Mouse (Mus musculus) intestine, postnatal 0 days (tissue): ENCODE results near the gene Tob2. TPM values are rescaled to one million over a fixed set of nuclear protein-coding genes. Genes with fewer than 3 reads are reported as not detected.

ENCODE experiments used
- ATAC-seq: fragments of 200-750 bp; cut with Nextera tagmentation; 2 replicates; pipeline ENCODE4 v1.8.0; 2017; ENCODE audit warnings: mild to moderate bottlenecking, moderate TSS enrichment, moderate library complexity
- H3K27ac ChIP-seq: fragments of 300-500 bp; sonication (generic); 2 replicates; pipeline ENCODE4 v1.5.1; 2014; ENCODE audit warnings: mild to moderate bottlenecking, low read depth, low read length, moderate library complexity
- H3K27me3 ChIP-seq: fragments of 300-500 bp; sonication (generic); replicated peaks from 2 replicates; pipeline ENCODE4 v1.6.1; 2014; ENCODE audit warnings: low read length, mixed read lengths; ENCODE audit not compliant: control insufficient read depth, insufficient read depth
- H3K36me3 ChIP-seq: fragments of 300-500 bp; sonication (generic); 2 replicates; pipeline ENCODE4 v1.6.1; 2014; ENCODE audit warnings: mild to moderate bottlenecking, moderate library complexity; ENCODE audit not compliant: control insufficient read depth, insufficient read depth
- H3K4me1 ChIP-seq: fragments of 300-500 bp; sonication (generic); replicated peaks from 2 replicates; pipeline ENCODE4 v1.6.1; 2014; ENCODE audit warnings: antibody characterized with exemption, low read length, mixed read lengths; ENCODE audit not compliant: control insufficient read depth, insufficient read depth
- H3K4me2 ChIP-seq: fragments of 300-500 bp; sonication (generic); replicated peaks from 2 replicates; pipeline ENCODE4 v1.6.1; 2014; ENCODE audit warnings: low read depth, mild to moderate bottlenecking, moderate library complexity
- H3K4me3 ChIP-seq: fragments of 300-500 bp; sonication (generic); 2 replicates; pipeline ENCODE4 v1.5.1; 2014; ENCODE audit warnings: low read depth, low read length
- H3K9ac ChIP-seq: fragments of 300-500 bp; sonication (generic); 2 replicates; pipeline ENCODE4 v1.6.1; 2014; ENCODE audit warnings: mild to moderate bottlenecking, low read depth, low read length
- H3K9me3 ChIP-seq: fragments of 300-500 bp; sonication (generic); 2 replicates; pipeline ENCODE4 v1.6.1; 2016; ENCODE audit warnings: mixed run types; ENCODE audit not compliant: control insufficient read depth
- CTCF ChIP-seq: sonication (generic); IDR thresholded peaks from 2 replicates; pipeline ENCODE4 v1.5.1; 2016; ENCODE audit warnings: low read depth, mild to moderate bottlenecking, control low read depth, antibody characterized with exemption, moderate library complexity
- WGBS: fragments of 180-500 bp; shearing (Covaris S2); extraction: QIAGEN DNeasy Blood & Tissue Kit; methylation state at CpG from one replicate; pipeline ENCODE4 v1.1.7; 2014; 5-methylcytosine and 5-hydroxymethylcytosine counted together
- polyA plus RNA-seq: library from polyadenylated mRNA; unstranded; fragments of >200 nt; fragmentation: Nextera tagmentation; extraction: Ambion mirVana; gene quantifications from 2 replicates; pipeline ENCODE4 v1.2.1, GENCODE M21; 2015

Gene Tob2
- polyA plus RNA-seq, 1 experiment from 2014 or later, result 19.8 TPM

GRCm38 (mm10) chr15:81864238-81864637 lies 5.6 kb upstream of the Tob2 start:
- H3K36me3 ChIP-seq, result peaks cover 53% of the 10 kb centered on the region
- 86% methylated on average over 7 of the region's 7 CpGs for WGBS
- ATAC-seq, result no peak

GRCm38 (mm10) chr15:81860471-81861135 lies 2.0 kb upstream of the Tob2 start:
- Histone ChIP-seq H3K27me3 (no peaks in the 10 kb centered on the region), H3K9me3 (no peaks in the 10 kb centered on the region), H3K9ac (no peak overlapping the region), H3K27ac (peak overlapping the region; percentile 55; the same call in 1 of the 2 replicates), H3K4me2 (peak overlapping the region; percentile 65), H3K4me1 (no peaks in the 10 kb centered on the region), H3K36me3 (peaks cover 17% of the 10 kb centered on the region), H3K4me3 (peak overlapping the region; percentile 84; the same call in 1 of the 2 replicates)
- TF ChIP-seq CTCF, result no peak
- WGBS, result 24% methylated on average over 8 of the region's 8 CpGs
- no peak for ATAC-seq

More at GRCm38 (mm10) chr15:81864238-81864637, 5.6 kb upstream of the Tob2 start:
- Histone ChIP-seq H3K9ac (no peak overlapping the region), H3K4me1 (no peaks in the 10 kb centered on the region), H3K9me3 (no peaks in the 10 kb centered on the region), H3K27me3 (no peaks in the 10 kb centered on the region), H3K27ac (no peak overlapping the region), H3K4me3 (no peak overlapping the region), H3K4me2 (no peak overlapping the region)
- TF ChIP-seq CTCF, result no peak

- peak; percentile 65 for ATAC-seq
- peak overlapping the region; percentile 84 for H3K4me3 ChIP-seq
Measured at GRCm38 (mm10) chr15:81859330-81860255, 997 bp upstream of the Tob2 start.

GRCm38 (mm10) chr15:81858138-81858516 lies 469 bp downstream of the Tob2 start:
- H3K4me1 ChIP-seq, result 0 out of 2 replicates have a peak, but pooled peaks cover 4% of the 10 kb centered on the region
- peak overlapping the region; percentile 84 for H3K4me3 ChIP-seq
- no peaks in the 10 kb centered on the region for H3K27me3 ChIP-seq
- H3K36me3 ChIP-seq, result no peaks in the 10 kb centered on the region
- WGBS, result under 1% methylated on average over 23 of the region's 23 CpGs
- peak overlapping the region; percentile 65 for H3K4me2 ChIP-seq
- peak overlapping the region; percentile 92 for H3K27ac ChIP-seq
- peak; percentile 40 for ATAC-seq
- no peaks in the 10 kb centered on the region for H3K9me3 ChIP-seq
- H3K9ac ChIP-seq, result peak overlapping the region; percentile 82
- TF ChIP-seq CTCF, result no peak; the same call in 1 of the 2 replicates

More at GRCm38 (mm10) chr15:81859330-81860255, 997 bp upstream of the Tob2 start:
- Histone ChIP-seq H3K9me3 (no peaks in the 10 kb centered on the region), H3K27me3 (no peaks in the 10 kb centered on the region), H3K36me3 (peaks cover 11% of the 10 kb centered on the region; the same call in 1 of the 2 replicates), H3K4me2 (peak overlapping the region; percentile 65), H3K9ac (peak overlapping the region; percentile 82), H3K27ac (peak overlapping the region; percentile 92), H3K4me1 (0 out of 2 replicates have a peak, but pooled peaks cover 4% of the 10 kb centered on the region)
- WGBS, result 1% methylated on average over 39 of the region's 39 CpGs
- no peak for TF ChIP-seq CTCF

GRCm38 (mm10) chr15:81857724-81858116 lies 876 bp downstream of the Tob2 start:
- Histone ChIP-seq H3K9me3 (no peaks in the 10 kb centered on the region), H3K9ac (peak overlapping the region; percentile 82), H3K36me3 (0 out of 2 replicates have a peak, but pooled peaks cover 3% of the 10 kb centered on the region), H3K27me3 (no peaks in the 10 kb centered on the region), H3K27ac (peak overlapping the region; percentile 92), H3K4me3 (peak overlapping the region; percentile 84), H3K4me1 (0 out of 2 replicates have a peak, but pooled peaks cover 4% of the 10 kb centered on the region), H3K4me2 (peak overlapping the region; percentile 65)
- ATAC-seq, result no peak
- WGBS, result 0% methylated on average over 33 of the region's 33 CpGs
- TF ChIP-seq CTCF, result no peak
